Mouse (Mus musculus): ENCODE results near the gene Ubn1. TPM values are rescaled to one million over a fixed set of nuclear protein-coding genes. Genes with fewer than 3 reads are reported as not detected.

Ubn1 gene
- total RNA-seq, 2 experiments from 2014 or later = 38.1 to 38.9 TPM

DNA sequence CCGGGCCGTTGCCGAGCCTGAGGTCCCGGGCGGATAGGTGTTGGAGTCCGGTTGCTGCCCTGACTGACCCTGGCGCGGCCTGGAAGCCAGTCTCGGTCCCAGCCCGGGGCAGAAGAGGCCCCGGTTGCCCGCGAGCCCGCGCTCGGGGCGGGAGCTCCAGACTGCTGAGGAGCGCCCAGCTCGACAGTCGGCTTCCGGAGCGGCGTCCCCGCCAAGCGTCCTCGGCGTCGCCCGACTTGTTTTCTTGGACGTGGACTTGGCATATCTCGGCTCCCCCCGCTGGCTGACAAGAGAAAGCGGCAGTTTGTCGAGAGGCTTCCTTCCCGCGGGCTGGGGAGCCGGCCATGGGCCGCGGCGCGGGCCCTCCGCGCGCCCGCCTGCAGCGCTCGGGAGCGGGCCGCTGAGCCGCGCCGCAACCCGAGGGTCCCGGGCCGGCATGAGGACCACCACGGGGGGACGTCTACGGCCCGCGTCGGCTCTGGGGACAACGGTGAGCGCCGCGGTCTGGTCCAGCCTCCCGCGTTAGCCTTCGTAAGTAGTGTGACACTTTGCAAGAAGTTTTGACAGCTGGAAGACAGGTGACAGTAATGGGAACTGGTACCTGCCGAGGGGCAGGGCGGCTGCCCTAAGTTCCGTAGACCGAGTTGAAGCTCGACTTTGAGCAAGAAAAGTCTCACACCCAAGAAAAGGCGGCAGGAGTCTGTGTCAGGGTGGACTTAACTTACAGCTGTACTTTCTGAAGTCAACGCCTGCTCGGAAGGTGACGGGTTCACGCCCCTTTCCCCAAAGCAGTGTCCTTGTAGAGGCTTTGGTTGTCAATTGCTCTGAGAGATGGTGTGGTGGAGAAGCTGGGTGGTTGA is 624 bp downstream of the Ubn1 start:
- intact Hi-C loops (cut with DNase I) = loop anchor here (10.0 kb wide), 1 partner anchor 94 kb away; the partner anchor contains the start of gene Sec14l5
- DNase-seq (ENCODE audit: extremely low spot score in 1 of 2, low spot score in 2 of 2) = peak; percentile 57 to 91

DNA sequence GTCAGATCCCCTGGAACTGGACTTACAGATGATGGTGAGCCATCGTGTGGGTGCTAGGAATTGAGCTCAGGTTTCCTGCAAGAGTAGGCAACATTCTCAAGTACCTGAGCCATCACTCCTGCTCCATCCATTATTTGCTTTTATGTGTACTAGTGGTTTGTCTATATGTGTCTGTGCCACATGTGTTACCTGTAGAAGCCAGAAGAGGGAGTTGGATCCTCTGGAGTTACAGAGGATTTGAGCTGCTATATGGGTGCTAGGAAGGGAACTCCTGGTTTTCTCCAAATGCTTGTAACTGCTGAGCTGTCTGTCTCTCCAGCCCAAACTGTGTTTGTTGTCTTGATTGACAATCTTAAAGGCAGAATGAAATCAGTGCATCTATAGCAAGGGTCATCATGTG is 8.3 kb downstream of the Ubn1 start:
- no peak for DNase-seq (ENCODE audit: extremely low spot score in 1 of 2, low spot score in 2 of 2)
- intact Hi-C loops (cut with DNase I) = loop anchor here (10.0 kb wide), 1 partner anchor 87 kb away; the partner anchor contains the start of gene Sec14l5

DNA sequence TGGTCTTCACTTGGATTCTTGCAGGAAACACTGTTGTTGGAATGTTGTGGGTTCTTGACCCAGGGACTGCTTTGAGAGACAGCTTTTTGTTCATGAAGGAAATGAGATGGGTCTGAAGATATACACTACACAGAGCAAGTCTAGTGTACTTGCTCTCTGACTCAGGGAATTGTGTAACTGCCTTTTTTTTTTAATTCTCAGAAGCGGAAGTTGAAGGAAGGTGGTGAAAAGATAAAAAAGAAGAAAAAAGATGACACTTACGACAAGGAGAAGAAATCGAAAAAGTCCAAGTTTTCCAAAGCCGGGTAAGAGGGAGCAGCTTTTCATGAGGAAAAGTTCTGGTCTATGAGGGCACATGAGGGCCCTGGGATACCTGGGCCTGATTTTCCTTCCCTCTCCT is 13.6 kb downstream of the Ubn1 start:
- intact Hi-C loops (cut with DNase I) = no loop called here
- DNase-seq (ENCODE audit: extremely low spot score in 1 of 2, low spot score in 2 of 2) = no peak

DNA sequence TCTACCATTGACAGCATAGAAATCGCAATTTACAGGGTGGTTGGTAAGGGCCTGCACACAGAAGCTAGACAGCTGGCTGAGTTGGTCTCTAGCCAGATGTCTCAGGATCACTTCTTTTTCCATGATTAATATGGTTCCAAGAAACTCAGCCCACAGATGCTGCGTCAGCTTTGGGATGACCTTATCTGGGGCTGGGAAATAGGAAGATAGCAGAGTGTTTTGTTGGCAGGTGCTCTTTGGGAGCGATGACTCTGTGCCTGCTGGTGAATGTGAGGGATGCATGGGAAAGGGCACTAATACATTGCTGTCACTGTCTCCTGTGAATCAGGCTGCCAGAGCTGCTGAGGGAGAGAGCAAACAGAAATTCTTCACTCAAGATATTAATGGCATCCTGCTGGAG is 20.5 kb downstream of the Ubn1 start:
- intact Hi-C loops (cut with DNase I) = no loop called here

DNA sequence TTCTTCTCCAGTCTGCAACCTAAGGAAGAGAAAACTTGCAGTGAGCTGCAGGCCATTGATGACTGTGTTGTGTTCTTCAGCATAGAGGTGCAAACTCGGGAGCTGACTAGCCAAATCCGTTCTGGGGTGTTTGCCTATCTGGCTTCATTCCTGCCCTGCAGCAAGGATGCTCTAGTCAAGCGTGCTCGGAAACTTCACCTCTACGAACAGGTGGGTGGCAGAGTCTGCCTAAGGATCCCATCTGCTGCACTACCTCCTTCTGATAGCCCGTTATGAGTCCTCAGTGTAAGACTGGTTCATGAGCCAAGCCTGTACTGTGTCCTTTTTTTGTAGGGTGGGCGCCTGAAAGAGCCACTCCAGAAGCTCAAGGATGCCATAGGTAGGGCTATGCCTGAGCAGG is 22.1 kb downstream of the Ubn1 start:
- intact Hi-C loops (cut with DNase I) = no loop called here
- no peak for DNase-seq (ENCODE audit: extremely low spot score in 1 of 2, low spot score in 2 of 2)

More for the DNA sequence above, 20.5 kb downstream of the Ubn1 start:
- DNase-seq (ENCODE audit: extremely low spot score in 1 of 2, low spot score in 2 of 2) = peak in 1 of 2 experiments; percentile 20

DNA sequence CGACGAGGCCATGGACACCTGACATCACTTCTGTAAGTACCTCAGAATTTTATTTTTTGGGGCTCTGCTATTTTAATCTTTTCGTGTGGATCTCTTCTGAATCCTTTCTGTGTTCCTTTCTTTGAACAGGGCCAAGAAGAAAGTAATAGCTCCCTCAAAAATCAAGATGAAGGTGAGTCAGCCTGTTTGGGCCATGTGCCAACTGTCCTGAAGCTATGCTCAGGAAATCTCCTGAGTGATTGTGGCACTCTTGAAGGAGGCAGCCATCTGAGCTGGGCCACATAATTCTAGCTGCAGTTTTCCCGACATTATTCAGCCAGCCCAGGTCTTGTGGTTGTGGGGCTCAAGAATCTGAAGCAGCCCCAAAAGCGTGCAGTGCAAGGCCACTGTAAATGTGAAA is 24.5 kb downstream of the Ubn1 start:
- intact Hi-C loops (cut with DNase I) = loop anchor here (2.0 kb wide), 1 partner anchor 40 kb away; no protein-coding TSS in a partner anchor
- DNase-seq (ENCODE audit: extremely low spot score in 1 of 2, low spot score in 2 of 2) = no peak

DNA sequence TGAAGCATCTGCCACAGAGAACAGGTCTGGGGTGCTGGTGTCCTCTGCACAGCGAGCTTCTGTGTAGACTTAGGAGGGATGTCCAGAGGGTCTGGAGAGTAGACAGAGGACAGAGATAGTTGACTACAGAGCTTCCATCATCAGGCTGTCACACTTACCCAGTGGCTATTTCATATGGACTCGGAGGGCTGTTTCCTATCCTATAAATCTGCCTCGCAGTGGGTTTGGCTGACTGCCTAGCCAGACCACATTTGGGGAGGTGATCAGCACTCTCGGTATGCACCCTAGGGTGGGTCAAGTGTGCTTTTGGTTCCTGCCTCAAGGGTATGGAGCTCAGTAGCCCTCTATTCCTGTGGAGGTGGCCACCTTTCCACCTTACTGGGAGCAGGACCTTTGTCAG is 35.3 kb downstream of the Ubn1 start:
- DNase-seq (ENCODE audit: extremely low spot score in 1 of 2, low spot score in 2 of 2) = no peak

DNA sequence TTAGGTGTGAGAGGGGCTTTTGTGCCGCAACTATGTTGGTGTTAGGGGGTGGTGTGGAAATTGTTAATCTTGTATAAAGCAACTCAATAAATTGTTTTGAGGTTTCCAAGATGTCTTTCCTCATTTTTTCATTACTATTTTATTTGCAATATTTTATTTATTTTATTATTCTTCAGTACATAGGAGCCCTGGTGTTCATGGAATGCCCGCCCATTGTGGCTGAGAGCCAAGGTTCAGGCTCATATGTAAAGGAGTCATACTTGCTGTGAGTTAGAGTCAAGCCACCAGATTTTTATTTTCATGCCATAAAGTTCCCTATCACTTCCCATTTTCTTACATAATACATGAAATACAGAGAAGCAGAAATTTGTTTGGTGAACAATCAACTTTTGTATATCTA is 36.3 kb downstream of the Ubn1 start:
- no peak for DNase-seq (ENCODE audit: extremely low spot score in 1 of 2, low spot score in 2 of 2)
- intact Hi-C loops (cut with DNase I) = no loop called here

More for the DNA sequence above, 35.3 kb downstream of the Ubn1 start:
- intact Hi-C loops (cut with DNase I) = no loop called here

DNA sequence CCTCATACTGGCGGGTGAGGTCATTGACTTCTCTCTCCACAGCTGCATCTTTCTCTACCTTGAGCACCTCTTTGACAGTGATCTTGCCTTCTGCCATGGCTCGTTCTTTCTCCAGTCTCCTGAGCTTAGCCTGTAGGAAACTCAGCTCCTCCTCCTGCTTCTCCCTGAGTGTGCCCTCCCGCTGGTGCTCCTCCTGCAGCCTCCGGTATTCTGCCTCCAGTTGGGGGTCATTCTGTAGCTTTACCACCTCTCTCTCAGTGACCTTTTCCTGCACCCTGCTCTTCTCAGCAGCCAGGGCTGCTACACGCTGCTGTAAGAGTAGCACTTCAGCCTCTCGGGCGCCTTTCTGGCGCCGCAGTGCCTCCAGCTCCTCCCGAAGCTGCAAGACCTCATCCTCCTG is 39.2 kb downstream of the Ubn1 start:
- intact Hi-C loops (cut with DNase I) = no loop called here
- DNase-seq (ENCODE audit: extremely low spot score in 1 of 2, low spot score in 2 of 2) = no peak

DNA sequence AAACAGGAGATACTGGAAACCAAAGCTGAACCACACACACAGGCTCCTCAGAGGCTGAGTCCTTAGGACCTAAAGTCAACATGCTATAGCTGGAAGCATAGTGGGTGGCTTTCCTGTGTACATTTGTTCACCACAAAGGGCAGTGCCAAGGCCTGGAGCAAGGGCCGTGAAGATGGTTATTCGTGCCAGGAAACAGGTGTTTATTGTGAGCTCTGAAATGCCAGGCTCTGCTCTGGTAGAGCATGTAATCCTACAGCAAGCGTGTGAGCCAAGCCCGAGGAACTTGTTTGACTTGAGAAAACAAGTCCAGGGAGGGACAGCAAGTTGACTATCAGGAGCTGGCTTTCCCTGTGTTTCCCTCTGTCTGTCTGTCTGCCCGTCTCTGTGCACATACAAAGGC is 43.4 kb downstream of the Ubn1 start:
- DNase-seq (ENCODE audit: extremely low spot score in 1 of 2, low spot score in 2 of 2) = no peak
- intact Hi-C loops (cut with DNase I) = no loop called here

DNA sequence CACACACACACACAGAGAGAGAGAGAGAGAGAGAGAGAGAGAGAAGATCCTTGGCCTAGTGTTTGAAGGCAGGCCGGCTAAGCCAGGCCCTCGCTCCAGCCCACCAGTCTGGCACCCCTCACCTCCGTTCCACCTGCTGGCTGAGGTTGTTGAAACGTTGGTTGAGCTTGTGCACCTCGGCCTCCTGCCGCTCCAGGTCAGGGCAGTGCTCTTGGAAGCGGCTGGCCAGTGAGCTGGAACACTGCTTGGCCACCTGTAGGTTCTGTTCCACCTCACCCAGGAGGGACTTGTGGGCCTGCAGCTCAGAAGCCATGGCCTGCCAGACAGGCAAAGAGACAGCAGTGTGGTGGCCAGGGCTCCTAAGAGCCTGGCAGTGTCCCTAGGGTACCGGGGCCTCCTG is 46.6 kb downstream of the Ubn1 start:
- no peak for DNase-seq (ENCODE audit: extremely low spot score in 1 of 2, low spot score in 2 of 2)
- intact Hi-C loops (cut with DNase I) = no loop called here

DNA sequence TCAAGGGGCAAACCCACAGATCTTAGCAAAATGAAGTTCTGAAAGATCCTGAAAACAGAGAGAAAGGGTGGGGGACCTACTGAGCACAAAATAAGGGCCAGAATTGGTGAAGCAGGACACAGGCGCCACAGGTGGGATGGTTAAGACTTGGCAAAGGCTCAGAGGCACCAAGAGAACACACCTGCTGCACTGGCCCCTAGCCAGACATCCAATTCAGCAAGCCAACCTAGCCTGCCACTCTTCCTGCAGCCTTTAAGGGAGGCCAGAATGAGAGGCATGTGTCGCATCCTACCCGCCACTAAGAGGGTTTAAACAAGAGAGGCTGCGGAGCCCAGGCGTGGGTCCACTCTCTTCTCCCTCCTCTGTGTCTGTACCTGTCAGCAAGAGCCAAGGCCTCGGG is 51.1 kb downstream of the Ubn1 start:
- no peak for DNase-seq (ENCODE audit: extremely low spot score in 1 of 2, low spot score in 2 of 2)
- intact Hi-C loops (cut with DNase I) = no loop called here

DNA sequence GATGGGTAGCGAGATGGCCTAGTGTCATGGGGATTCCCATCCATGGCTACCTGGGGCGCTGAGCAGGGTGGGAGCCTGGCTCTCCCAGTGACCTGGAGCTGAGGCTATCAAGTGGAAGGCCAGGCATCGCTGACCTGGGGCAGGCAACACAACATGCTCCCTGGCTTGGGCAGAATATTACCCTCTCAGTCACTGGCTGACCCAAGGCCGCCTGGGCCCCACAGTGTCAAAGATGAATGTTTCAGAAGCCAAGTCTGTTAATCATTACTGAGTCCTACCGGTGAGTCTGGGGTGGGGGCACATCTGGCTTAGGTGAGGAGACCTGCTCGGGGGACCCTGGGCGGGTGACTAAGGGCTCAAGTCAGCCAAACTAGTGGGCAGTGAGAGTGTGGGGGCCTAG is 60.0 kb downstream of the Ubn1 start:
- intact Hi-C loops (cut with DNase I) = no loop called here
- no peak for DNase-seq (ENCODE audit: extremely low spot score in 1 of 2, low spot score in 2 of 2)

DNA sequence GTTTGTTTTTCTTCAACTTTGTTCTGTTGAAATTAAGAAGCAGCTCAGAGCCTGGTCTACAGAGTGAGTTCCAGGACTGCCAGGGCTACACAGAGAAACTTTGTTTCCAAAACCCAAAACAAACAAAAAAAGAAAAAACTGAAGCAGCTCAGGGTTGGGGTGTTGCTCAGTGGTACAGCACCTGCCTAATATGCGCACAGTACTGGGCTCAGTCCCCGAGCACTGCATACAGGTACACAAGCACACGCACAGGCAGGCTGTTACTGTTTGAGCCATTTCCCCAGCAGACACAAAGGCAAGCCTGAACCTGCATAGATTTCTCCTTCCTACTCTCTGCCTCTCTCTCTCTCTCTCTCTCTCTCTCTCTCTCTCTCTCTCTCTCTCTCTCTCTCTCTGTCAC is 61.2 kb downstream of the Ubn1 start:
- intact Hi-C loops (cut with DNase I) = no loop called here
- DNase-seq (ENCODE audit: extremely low spot score in 1 of 2, low spot score in 2 of 2) = no peak

DNA sequence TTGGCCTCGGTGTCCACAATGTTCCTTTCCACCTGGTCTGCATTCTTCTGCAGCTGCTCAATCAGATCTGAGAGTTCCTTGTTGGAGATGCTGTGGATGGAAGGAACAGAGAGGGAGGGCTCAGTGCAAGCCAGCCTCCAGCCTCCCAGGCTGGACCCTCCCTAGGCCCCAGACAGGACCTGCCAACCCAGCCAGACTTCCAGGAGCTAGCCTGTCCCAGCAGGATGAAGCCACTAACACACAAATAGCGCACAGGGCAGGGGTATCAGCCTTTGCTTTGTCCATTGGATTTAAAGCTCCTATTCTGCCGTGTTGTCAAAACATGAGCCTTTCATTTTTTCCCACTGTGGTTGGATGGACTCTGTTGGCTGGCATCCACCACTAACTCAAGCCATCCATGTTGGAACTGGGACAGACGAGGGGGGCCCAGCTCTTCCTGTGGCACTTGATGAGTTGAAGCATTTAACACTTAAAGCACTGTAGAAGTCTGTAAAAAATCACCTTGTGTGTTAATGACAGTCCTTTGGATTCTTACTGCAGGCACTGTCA is 63.2 kb downstream of the Ubn1 start:
- no peak for DNase-seq (ENCODE audit: extremely low spot score in 1 of 2, low spot score in 2 of 2)
- intact Hi-C loops (cut with DNase I) = no loop called here

DNA sequence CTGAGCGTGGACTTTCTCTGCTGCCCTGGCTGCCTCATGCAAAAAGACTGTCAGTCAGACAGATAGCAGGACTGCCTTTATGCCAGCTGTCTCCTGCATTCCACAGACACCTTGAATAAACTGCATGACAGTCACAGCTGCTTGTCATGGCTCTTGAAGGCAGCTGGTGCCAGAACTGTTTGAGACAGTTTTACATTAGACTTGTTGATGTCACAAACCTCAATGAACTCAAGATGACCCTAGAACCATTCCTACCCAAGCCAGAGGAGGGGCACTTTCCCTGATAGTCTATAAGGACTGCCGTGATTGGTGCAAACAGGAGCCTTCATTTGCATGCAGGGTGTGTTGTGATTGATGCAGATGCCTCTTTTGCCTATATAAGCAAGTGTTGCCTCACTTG is 63.7 kb downstream of the Ubn1 start:
- intact Hi-C loops (cut with DNase I) = no loop called here
- DNase-seq (ENCODE audit: extremely low spot score in 1 of 2, low spot score in 2 of 2) = no peak

DNA sequence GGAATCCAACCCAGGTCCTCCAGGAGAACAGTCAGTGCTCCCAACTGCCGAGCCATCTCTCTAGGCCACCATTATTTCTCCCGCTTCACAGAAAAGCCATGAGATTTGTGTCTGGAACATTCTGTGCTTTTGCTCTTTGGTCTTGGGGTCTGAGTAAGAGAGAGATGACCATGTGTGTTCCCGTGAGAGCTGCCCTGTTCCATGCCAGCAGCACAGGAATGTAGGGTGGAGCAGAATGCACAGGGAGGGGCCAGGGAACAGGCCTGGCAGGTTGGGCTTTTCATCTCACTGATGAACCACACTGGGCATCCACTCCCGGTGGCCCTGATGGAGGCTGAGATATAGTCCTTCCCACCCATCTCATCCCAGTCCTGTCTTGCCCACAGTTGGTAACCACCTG is 69.5 kb downstream of the Ubn1 start:
- intact Hi-C loops (cut with DNase I) = no loop called here
- no peak for DNase-seq (ENCODE audit: extremely low spot score in 1 of 2, low spot score in 2 of 2)

DNA sequence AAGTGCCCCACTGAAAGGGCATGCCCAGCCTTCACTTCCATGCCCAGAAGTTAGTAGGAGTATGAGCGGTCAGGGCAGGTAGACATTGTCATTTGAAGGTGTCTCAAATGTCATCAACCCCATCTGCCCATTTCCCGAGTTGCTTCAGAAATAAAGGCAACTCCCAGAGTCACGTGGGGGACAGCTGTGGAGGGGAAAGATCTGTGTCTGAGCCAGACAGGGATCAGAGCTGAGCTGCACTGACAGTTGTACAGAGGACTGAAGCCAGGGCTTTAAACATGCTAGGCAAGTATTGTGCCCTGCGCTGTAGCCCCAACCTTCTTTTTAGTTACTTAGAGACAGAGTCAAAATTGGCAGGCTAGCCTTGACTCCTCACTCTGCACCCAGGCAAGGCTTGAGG is 70.0 kb downstream of the Ubn1 start:
- DNase-seq (ENCODE audit: extremely low spot score in 1 of 2, low spot score in 2 of 2) = no peak
- intact Hi-C loops (cut with DNase I) = no loop called here

DNA sequence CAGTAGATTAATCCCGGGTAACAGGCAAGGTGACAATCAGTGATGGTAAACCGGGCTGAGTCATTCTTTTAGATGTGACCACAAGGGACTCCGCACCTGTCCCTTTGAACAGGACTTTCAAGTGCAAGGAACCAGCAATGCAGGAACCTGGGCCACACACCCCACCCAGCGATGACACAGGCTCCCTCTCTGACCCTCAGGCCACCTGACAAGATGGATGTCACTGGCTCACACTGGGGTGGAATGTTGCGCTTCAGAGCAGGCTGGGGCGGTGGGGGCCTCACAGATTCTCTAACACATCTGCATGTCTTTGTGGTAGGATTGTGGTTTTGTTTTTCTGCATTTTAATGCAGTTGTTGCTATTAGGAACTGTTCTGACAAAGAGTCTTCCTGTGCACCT is 73.6 kb downstream of the Ubn1 start:
- intact Hi-C loops (cut with DNase I) = no loop called here
- DNase-seq (ENCODE audit: extremely low spot score in 1 of 2, low spot score in 2 of 2) = no peak

DNA sequence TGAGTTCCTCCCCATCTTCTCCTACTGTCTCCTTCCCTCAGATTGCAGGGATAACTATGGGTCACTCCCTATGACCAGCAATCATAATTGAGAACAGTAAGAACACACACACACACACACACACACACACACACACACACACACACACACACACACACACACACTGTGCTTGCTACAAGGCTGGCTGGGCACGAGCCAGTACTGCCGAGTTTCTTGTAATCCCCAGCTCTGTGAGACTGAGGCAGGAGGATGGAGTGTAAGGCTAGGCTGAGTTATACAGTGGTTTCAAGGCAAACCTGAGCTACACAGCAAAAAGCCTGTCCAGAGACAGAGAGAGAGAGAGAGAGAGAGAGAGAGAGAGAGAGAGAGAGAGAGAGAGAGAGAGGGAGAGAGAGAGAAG is 80.3 kb downstream of the Ubn1 start:
- intact Hi-C loops (cut with DNase I) = no loop called here

DNA sequence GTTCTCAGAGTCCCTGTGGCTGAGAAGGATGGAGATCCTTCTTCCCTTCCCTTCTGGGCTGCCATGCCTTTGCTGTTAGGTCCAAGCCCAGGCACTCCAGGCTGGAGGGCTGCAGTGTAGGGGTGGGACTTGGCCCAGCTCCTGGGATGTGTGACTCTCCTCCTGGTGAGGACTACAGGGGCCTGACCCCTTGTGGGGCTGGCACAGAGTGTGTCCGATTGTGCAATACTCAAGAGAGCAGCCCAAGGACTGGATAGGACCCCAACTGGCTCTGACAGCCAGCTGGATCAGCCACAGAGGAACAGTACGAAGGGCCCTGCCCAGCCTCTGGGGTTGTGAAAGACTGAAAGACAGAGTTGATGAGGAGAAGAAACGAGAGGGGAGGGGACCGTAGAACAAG is 80.9 kb downstream of the Ubn1 start:
- no peak for DNase-seq (ENCODE audit: extremely low spot score in 1 of 2, low spot score in 2 of 2)
- intact Hi-C loops (cut with DNase I) = no loop called here

More for the DNA sequence above, 80.3 kb downstream of the Ubn1 start:
- no peak for DNase-seq (ENCODE audit: extremely low spot score in 1 of 2, low spot score in 2 of 2)
